Mouse (Mus musculus): ENCODE measurements around the gene Trmo.

- TF ChIP-seq CTCF (IDR thresholded peaks at IDR 0.05) (no peak), EP300 (IDR thresholded peaks at IDR 0.05) (no peak)
These were observed 41.4 kb downstream of the Trmo start for GRCm38 (mm10) chr4:46347580-46348515.
